ENCODE assay signal across 8 mouse cellular contexts in genomic region chr4:32656918-32657662, GRCm38 (mm10). TPM values are rescaled to one million over a fixed set of nuclear protein-coding genes. Genes with fewer than 3 reads are reported as not detected.
DNase-seq lines count a peak whose midpoint lies in the region; ATAC-seq and TF ChIP-seq lines count a peak whose summit lies in the region.

Mdn1 (plus strand) TSS chr4:32657119.

- H3K4me3 ChIP-seq in hindbrain, embryonic 13.5 days, result peak within 1 kb of the TSS; percentile 92

- no peaks in the 10 kb centered on the region for H3K9me3 ChIP-seq in hindbrain, embryonic 13.5 days

- peak within 1 kb of the TSS; percentile 80 for H3K9ac ChIP-seq in hindbrain, embryonic 13.5 days

- H3K36me3 ChIP-seq in hindbrain, embryonic 13.5 days, result peaks cover 9% of the 10 kb centered on the region; the same call in 1 of the 2 replicates

- CTCF ChIA-PET in Patski (lab: Charles Lee), result interaction anchor here (1.5 kb wide), 1 partner anchor 41 kb away, joined by 3 read pairs; the partner anchor contains the start of gene Casp8ap2

- peak; percentile 94 for ATAC-seq in Patski
- peak; percentile 94 for ATAC-seq in hindbrain, embryonic 13.5 days (ENCODE audit: low FRiP score)

- DNase-seq in Patski (ENCODE audit: low read depth, low spot score), result peak; percentile 69
- peak; percentile 97 to 98 for DNase-seq in cerebellum, postnatal 14 days
- DNase-seq in frontal cortex, postnatal 14 days (ENCODE audit: low spot score in 2 of 2), result peak; percentile 95 to 97
- DNase-seq in layer of hippocampus, postnatal 25 days (ENCODE audit: extremely low spot score in 1 of 2, low spot score in 1 of 2), result peak; percentile 98 to 99
- peak; percentile 95 for DNase-seq in lung, postnatal 25 days (ENCODE audit: low spot score)
- DNase-seq in retina, embryonic 14.5 days (ENCODE audit: low spot score), result peak; percentile 99
- peak; percentile 97 for DNase-seq in thymus, postnatal 4 days

- POLR2A ChIA-PET in Patski (lab: Charles Lee), result interaction anchor here (0.7 to 1.1 kb wide), 3 partner anchors 25 to 41 kb away, joined by 3 to 4 read pairs (median 3); no protein-coding TSS in a partner anchor

- H3K27me3 ChIP-seq in Patski, result no peaks in the 10 kb centered on the region
- H3K27me3 ChIP-seq in hindbrain, embryonic 13.5 days, result no peaks in the 10 kb centered on the region

- H3K27ac ChIP-seq in hindbrain, embryonic 13.5 days, result peak within 1 kb of the TSS; percentile 86

- no peak for TF ChIP-seq CTCF in Patski (IDR thresholded peaks at IDR 0.05)

- peaks cover 23% of the 10 kb centered on the region for H3K4me1 ChIP-seq in hindbrain, embryonic 13.5 days (replicated peaks)

- H3K4me2 ChIP-seq in hindbrain, embryonic 13.5 days, result peak within 1 kb of the TSS; percentile 76

- in situ Hi-C loops in Patski (cut with MboI; ENCODE audit: low pct_unique_long_range_greater_than_20kb), result no loop called here

- WGBS in hindbrain, embryonic 13.5 days, result under 1% methylated on average over 68 of the region's 68 CpGs

RNA-seq across cellular contexts. Expression of gene Mdn1, which starts in this region (rescaled TPM):
- 15.3 TPM for polyA plus RNA-seq in Patski (2021)
- polyA plus RNA-seq in hindbrain, embryonic 13.5 days (2015; fragmentation: Nextera tagmentation; extraction: Ambion mirVana), result 15.8 and 17.2 TPM in 2 replicates
- 10 to 100 TPM; 26.3 to 33.9 TPM for total RNA-seq in layer of hippocampus, postnatal 25 days (2021)

Comparison
In these comparisons a context has a peak if more than half of its experiments do, and no peak if none do; other contexts are left out.
1. Peak in every context shown above with its lines: DNase-seq, ATAC-seq, H3K4me3 ChIP-seq and H3K27ac ChIP-seq.